Mouse (Mus musculus): ENCODE measurements at regions not wholly inside any gene's neighbourhood (a gene's known extent, or its start where the extent isn't known, plus 50 kb on each side); places are given as distances from the start of the nearest gene placed in this dataset.
"Not testable (repeated sequence)": the region's sequence is repeated elsewhere in the genome, so short reads cannot be mapped to it uniquely, and the experiment has no call there.

- DNase-seq (ENCODE audit: low spot score in 2 of 2): no peak
Observed at GRCm38 (mm10) chr13:113485511-113485910, 132.9 kb downstream of the Snx18 start.

GRCm38 (mm10) chr13:113484159-113484762, 134.1 kb downstream of the Snx18 start:
- no peak for DNase-seq (ENCODE audit: low spot score in 2 of 2)

- DNase-seq (ENCODE audit: low spot score in 2 of 2): no peak
Observed at GRCm38 (mm10) chr13:113482911-113483310, 135.5 kb downstream of the Snx18 start.

DNA sequence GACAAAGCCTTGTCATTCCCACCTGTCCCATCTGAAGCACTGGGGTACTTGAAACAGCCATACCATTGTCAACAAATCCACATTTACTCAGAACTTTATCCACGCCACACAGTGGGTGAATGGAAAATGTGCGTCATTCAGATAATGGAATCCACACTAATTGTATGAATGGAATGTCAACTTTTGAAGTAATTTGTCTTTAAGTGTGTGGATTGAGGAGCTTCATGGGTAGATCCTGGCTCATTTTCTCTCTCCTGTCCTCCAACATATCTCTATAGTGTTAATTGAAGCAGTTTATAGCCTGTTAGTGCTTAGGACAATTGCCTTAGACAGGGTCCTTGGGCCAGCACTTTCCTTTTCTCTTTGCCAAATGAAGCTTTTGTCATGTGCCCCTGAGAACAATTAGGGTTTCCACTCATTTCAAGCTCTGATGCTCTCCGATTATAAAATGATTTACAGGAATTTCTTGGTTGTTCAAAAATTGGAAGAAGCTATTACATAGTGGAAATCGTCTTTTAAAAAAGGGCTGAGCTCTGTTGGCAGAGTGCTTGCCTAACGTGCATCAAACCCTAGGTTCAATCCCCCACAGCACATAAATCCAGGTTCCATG, 140.4 kb downstream of the Snx18 start:
- no peak for DNase-seq (ENCODE audit: low spot score in 2 of 2)

GRCm38 (mm10) chr13:113470822-113471557, 147.4 kb downstream of the Snx18 start:
- DNase-seq (ENCODE audit: low spot score in 2 of 2): no peak

DNA sequence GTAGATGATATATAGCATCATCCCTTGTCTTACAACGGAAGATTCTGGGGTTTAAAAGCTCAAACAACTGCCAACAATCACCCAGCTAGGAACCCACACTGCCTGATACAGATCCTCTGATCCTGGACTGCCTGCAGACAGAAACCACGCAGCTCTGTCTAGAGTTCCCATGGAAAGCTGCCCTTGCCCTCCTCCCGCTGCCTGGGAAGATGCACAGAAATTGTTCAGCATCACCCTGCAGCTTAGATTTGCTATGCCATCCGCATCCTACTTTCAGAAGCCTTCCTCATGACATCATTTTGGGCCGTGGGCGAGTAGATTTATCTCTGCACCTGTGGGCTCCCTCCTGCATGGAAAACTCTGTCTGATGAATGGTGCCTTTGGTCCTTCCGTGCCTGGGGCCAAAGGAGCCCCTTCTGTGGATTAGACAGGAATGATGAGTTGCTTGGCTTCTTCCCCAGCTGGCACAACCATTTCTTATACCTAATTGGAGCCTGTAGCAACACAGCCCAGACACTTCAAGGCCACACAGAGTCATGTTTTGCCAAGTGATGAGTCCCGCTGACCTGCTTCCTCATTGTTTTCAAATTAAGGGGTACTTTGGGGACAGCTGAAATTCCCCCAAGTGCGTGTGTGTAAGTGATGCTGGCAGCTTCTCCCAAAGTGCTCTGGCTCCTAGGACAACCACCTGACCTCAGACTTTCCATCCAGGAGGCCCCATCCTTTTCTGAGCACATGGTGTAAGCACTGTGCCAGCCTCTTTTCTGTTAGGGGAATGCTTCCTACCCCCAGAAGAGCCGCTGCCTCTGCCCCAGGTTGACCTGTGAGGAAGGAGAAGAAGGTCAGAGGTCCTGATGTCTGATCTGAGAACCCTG, 153.9 kb downstream of the Snx18 start:
- DNase-seq (ENCODE audit: low spot score in 2 of 2): peak in 1 of 2 experiments; percentile 6

GRCm38 (mm10) chr13:113463420-113463819, 154.9 kb downstream of the Snx18 start:
- no peak for DNase-seq (ENCODE audit: low spot score in 2 of 2)

- no peak for DNase-seq (ENCODE audit: low spot score in 2 of 2)
Observed at GRCm38 (mm10) chr13:113454490-113455295, 161.7 kb downstream of the BC067074 start.

DNA sequence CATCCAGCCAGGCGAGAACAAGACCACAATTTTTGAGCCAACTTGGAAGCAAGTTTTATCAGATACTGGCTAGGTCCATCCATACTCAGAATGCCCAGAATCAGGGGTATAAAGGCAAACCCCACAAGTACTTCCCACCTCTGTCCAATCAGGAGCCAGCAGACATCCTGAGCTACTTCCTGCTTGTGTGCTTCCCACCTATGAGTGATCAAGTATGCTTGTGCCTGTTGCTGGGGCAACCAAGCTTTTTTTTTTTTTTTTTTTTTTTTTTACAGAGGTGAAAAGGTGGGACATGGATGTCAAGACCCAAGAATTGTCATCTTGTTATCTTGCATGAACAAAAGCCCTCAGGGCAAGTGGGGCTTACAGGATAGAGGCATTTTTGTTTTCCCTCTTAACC, 155.4 kb downstream of the BC067074 start:
- no peak for DNase-seq (ENCODE audit: low spot score in 2 of 2)

DNA sequence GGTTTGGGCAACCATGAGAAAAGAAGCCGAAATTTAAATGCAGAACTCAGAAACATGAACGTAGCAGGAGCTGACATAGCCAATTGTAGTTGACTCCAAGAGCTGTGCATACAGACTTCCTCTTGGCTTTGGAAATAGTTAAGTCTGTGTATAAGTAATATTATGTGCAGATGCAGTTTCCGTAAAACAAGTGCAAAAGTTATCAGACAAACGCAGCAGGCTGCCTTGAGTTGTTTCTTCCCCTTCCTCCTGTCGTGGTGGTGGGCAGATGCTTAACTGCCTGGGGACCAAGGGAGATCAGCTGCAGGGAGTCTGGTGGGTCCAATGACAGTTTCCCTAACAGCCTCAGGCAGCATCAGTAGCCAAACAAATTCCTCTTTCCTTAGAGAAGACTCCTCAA, 153.3 kb downstream of the BC067074 start:
- DNase-seq (ENCODE audit: low spot score in 2 of 2): no peak

DNA sequence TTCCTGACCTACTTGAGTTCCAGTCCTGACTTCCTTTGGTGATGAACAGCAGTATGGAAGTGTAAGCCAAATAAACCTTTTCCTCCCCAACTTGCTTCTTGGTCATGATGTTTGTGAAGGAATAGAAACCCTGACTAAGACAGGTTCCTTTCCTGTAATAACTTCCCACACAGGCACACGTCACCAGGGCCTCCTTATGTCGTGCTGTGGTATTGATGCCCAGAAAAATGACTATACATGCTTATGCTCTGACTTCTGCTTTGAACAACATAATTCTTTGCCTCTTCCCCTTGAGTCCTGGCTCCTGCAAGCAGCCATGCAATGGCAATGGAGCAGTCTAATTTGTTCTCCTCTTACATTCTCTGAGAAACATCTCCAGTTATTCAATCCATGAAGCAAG, 151.5 kb downstream of the BC067074 start:
- not testable (repeated sequence) for DNase-seq (ENCODE audit: low spot score in 2 of 2)

- no peak for DNase-seq (ENCODE audit: low spot score in 2 of 2)
Observed at GRCm38 (mm10) chr13:113443078-113443477, 150.1 kb downstream of the BC067074 start.

DNA sequence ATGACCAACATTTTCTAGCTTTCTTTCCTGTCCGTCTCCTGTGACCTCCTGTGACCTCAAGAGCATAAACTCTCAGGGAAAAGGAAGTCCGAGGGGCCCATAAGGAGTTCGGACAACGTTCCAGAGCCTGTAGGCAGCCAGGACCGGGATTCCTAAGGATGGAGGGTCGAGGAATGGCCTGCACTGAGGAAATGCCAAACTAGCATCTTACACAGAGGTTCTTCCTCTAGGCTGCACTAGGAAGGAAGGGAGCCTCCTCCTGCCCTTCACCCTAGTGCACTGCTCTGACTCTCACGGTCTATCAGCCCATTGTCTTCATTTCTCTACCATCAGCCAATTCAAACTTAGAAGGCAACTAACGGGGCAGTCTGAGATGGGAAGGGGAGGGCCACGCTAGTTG, 149.2 kb downstream of the BC067074 start:
- DNase-seq (ENCODE audit: low spot score in 2 of 2): no peak

DNA sequence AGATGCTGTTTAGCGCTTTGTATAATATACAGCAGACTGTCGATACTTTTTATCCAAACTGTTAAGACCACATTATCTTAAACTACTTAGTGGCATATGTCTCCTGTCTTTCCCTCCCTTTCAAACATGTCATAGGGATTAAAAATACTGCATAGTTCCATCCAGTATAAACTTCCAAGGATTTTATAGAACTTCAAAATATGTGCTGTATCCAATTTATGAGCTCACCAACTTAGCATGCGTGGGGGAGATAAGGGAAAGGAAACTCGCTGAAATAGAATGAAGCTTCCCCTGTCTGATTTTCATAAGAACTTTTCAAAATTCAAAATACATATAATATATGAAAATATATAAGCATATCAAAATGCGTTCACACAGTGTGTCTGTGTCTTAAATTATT, 147.2 kb downstream of the BC067074 start:
- no peak for DNase-seq (ENCODE audit: low spot score in 2 of 2)

- no peak for DNase-seq (ENCODE audit: low spot score in 2 of 2)
Observed at GRCm38 (mm10) chr13:113439516-113439915, 146.6 kb downstream of the BC067074 start.

DNA sequence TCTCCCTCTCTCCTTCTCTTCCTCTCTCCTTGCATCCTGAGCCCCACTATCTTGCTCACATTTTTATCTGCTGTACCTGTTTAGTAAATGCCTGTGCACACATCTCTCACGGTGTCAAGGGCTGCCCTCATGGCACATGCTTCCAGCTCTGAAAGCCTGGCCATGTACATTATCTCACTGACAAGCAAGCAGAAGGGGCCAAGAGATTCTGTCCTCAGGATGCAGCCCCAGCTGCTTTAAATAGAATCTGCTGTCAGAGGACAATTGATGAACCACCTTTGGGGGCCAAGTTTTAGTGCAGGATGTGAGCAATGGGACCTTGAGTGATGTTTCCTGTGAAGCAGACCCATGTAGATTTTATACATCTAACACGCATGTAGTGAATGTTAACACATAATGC, 145.9 kb downstream of the BC067074 start:
- no peak for DNase-seq (ENCODE audit: low spot score in 2 of 2)

DNA sequence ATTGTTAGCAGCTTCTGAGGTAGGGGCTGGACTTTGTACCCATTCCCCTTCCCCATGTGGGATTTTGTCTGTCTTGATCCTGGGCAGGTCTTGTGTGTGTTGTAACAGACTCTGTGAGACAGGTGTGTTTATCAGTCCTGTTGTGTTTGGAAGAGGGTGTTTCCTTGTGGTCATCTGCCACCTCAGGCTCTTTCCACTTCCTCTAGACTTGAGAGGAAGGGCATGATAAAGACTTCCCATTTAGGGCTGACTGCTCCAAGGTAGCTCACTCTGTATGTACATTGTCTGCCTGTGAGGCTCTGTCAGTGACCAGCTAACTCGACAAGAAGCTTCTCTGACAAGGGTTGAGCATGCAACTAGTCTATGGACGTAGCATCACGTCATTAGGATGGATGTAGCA, 143.3 kb downstream of the BC067074 start:
- no peak for DNase-seq (ENCODE audit: low spot score in 2 of 2)

DNA sequence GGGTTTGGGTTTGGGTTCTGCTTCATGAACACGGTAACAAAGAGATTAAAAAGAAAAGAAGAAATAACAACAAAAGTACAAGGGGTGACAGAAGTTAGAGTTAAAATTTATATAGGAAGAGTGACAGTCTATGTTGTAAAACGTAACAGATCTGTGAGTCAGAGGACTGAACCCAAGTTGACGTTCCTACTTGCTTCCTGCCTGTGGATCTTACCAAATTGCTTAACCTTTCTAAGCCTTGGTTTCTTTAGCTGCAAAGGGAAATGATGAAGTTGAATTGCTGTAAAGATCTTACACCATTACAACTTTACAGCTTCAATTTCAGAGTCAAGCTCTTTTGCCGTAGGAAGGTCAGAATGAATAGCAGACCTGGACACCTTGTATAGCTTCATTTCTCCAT, 142.2 kb downstream of the BC067074 start:
- no peak for DNase-seq (ENCODE audit: low spot score in 2 of 2)

DNA sequence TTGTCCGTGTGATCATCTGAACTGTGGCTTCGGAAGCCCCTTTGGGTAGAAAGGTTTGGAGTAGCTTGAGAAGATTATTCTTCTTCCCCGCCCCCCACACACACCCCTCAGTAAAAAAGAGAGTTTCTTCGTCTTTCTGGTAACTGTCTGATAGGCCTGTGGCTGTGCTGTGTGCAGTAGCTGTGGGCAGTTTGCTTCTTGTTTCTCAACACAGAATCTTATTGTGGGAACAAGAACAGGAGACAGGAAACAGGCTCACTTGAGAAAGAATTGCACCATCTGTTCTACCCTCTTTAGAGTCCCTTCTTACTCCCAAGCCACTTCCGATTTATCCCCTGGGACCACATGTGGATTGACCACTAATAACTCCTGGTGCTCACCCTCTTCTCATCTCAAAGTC, 140.5 kb downstream of the BC067074 start:
- no peak for DNase-seq (ENCODE audit: low spot score in 2 of 2)

DNA sequence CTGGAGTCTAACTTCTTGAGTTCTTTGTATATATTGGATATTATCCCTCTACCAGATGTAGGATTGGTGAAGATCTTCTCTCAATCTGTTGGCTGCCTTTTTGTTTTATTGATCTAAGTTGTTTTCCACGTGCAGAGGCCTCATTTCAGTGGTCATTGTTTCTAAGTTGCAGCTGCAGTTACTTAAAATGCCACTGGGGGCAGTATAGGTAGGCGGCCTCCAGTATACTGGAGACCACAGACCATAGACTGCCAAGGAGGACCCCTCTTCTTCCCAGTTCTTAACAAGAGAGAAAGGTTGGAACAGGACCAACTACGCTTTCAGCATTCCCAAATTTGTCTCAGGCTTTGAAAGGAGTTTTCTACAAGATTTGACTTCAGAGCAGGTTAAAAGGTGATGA, 136.7 kb downstream of the BC067074 start:
- DNase-seq (ENCODE audit: low spot score in 2 of 2): no peak
